Mouse (Mus musculus) myocyte (in vitro differentiated cells): ENCODE results near the gene Fam122a. TPM values are rescaled to one million over a fixed set of nuclear protein-coding genes. Genes with fewer than 3 reads are reported as not detected.

Experiments
- H3K27me3 ChIP-seq: one replicate; pipeline ENCODE4 v1.6.1; 2011; ENCODE audit not compliant: control insufficient read depth, insufficient read depth, insufficient read length
- H3K36me3 ChIP-seq: one replicate; pipeline ENCODE4 v1.6.1; 2011; ENCODE audit not compliant: control insufficient read depth, insufficient read depth
- H3K4me2 ChIP-seq: one replicate; pipeline ENCODE4 v1.6.1; 2011; ENCODE audit warnings: low read depth, control low read depth
- H3K4me3 ChIP-seq: one replicate; pipeline ENCODE4 v1.5.1; 2011; ENCODE audit warnings: mild to moderate bottlenecking, control low read depth, moderate library complexity
- H3K79me2 ChIP-seq: one replicate; pipeline ENCODE4 v1.6.1; 2011; ENCODE audit not compliant: control insufficient read depth, insufficient read depth
- H3ac ChIP-seq: one replicate; pipeline ENCODE4 v1.6.1; 2011; ENCODE audit not compliant: control insufficient read depth, insufficient read length
- CEBPB ChIP-seq: IDR thresholded peaks from 2 replicates; pipeline ENCODE4 v1.6.1; 2011; ENCODE audit warnings: mild to moderate bottlenecking, moderate library complexity; ENCODE audit not compliant: poor library complexity, insufficient read depth, severe bottlenecking
- E2F4 ChIP-seq: IDR thresholded peaks from one replicate; pipeline ENCODE4 v1.6.1; 2011; ENCODE audit warnings: mild to moderate bottlenecking, control low read depth, moderate library complexity; ENCODE audit not compliant: insufficient read depth
- MAX ChIP-seq: IDR thresholded peaks from one replicate; pipeline ENCODE4 v1.6.1; 2011; ENCODE audit warnings: low read depth, mild to moderate bottlenecking, control low read depth
- MYOD1 ChIP-seq, 3 experiments: IDR thresholded peaks; one replicate each; pipeline ENCODE4 v1.6.1; 2011; ENCODE audit warnings: control low read depth in 2 of 3, low read depth in 2 of 3, mild to moderate bottlenecking in 2 of 3, moderate library complexity in 1 of 3; ENCODE audit not compliant: insufficient read length in 2 of 3, control insufficient read depth in 1 of 3
- MYOG ChIP-seq, 3 experiments: IDR thresholded peaks; one replicate each; pipeline ENCODE4 v1.6.1; 2011; ENCODE audit warnings: control low read depth in 2 of 3, low read depth in 2 of 3, mild to moderate bottlenecking in 2 of 3; ENCODE audit not compliant: insufficient read length in 2 of 3, control insufficient read depth in 1 of 3, insufficient read depth in 1 of 3
- POLR2A ChIP-seq: IDR thresholded peaks from one replicate; pipeline ENCODE4 v1.6.1; 2011; ENCODE audit warnings: low read depth, mild to moderate bottlenecking, control low read depth, moderate library complexity; ENCODE audit not compliant: insufficient read length
- POLR2AphosphoS2 ChIP-seq: IDR thresholded peaks from one replicate; pipeline ENCODE4 v1.6.1; 2011; ENCODE audit warnings: low read depth, control low read depth; ENCODE audit not compliant: insufficient read length
- REST ChIP-seq: IDR thresholded peaks from one replicate; pipeline ENCODE4 v1.6.1; 2011; ENCODE audit warnings: mild to moderate bottlenecking, control low read depth, moderate library complexity; ENCODE audit not compliant: insufficient read depth, insufficient read length
- SRF ChIP-seq: IDR thresholded peaks from one replicate; pipeline ENCODE4 v1.6.1; 2011; ENCODE audit warnings: low read depth; ENCODE audit not compliant: control insufficient read depth, insufficient read length
- TCF12 ChIP-seq: IDR thresholded peaks from one replicate; pipeline ENCODE4 v1.6.1; 2011; ENCODE audit warnings: mild to moderate bottlenecking, control low read depth; ENCODE audit not compliant: poor library complexity, insufficient read depth, severe bottlenecking
- TCF3 ChIP-seq: IDR thresholded peaks from one replicate; pipeline ENCODE4 v1.6.1; 2011; ENCODE audit warnings: low read depth, control low read depth; ENCODE audit not compliant: insufficient read length
- USF1 ChIP-seq: IDR thresholded peaks from one replicate; pipeline ENCODE4 v1.6.1; 2011; ENCODE audit warnings: low read depth, mild to moderate bottlenecking, control low read depth, moderate library complexity
- polyA plus RNA-seq: library from polyadenylated mRNA; unstranded; fragments of >200 nt; fragmentation: generic; extraction: Trizol; gene quantifications from one replicate; pipeline ENCODE4 v1.2.1, GENCODE M21; 2012; ENCODE audit warnings: missing spikeins

The Fam122a gene
- polyA plus RNA-seq, 1 experiment = 14.7 TPM

DNA sequence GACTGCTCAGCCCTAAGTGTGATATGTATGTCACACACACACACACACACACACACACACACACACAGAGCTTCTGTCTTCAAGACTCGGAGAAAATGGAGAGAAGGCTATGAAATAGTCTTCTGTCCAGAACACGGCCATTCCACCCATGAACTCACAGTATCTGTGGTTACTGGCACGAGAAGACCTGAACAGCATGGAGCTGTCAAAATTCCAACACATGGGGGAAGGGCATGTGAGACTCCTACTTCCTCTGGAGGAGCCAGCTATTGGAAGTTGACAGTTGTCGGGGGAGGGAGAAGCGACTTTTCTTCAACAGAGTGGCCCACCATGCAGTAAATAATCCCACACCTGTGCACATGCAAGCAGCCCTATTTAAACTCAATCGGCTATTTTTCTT lies 42.9 kb downstream of the Fam122a start:
- no peaks in the 10 kb centered on the region for H3K79me2 ChIP-seq
- H3K36me3 ChIP-seq = no peaks in the 10 kb centered on the region
- H3K4me2 ChIP-seq = no peak overlapping the region
- H3K27me3 ChIP-seq = no peaks in the 10 kb centered on the region
- H3K4me3 ChIP-seq = no peak overlapping the region
- TF ChIP-seq REST (no peak), E2F4 (no peak), TCF3 (no peak), POLR2A (no peak), SRF (no peak), CEBPB (no peak), MYOD1 (IDR thresholded peaks at IDR 0.05; ENCODE audit: control insufficient read depth in 1 of 3, insufficient read length in 2 of 3, low read depth in 2 of 3) (no peak), USF1 (no peak), MYOG (IDR thresholded peaks at IDR 0.05; ENCODE audit: control insufficient read depth in 1 of 3, insufficient read depth in 1 of 3, insufficient read length in 2 of 3, low read depth in 2 of 3) (no peak), MAX (no peak), TCF12 (no peak), POLR2AphosphoS2 (no peak)
- H3ac ChIP-seq = no peak overlapping the region

DNA sequence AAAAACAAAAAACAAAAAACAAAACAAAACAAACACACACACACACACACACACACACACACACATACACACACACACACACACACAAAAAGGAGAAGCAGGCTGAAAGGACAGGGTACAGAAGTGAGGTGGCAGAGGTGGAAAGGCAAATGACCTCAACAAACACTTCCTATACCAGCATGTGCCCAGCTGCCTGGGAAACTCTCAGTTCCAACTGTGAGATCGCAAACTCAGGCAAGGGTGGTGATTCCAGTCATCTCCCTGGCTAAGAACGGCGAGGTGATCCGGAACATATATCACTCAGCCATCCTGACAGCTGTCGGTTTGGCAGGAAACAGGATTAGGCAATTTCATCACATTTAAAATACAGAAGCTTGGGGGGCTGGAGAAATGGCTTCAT lies 44.7 kb downstream of the Fam122a start:
- Histone ChIP-seq H3K27me3 (no peaks in the 10 kb centered on the region), H3K36me3 (no peaks in the 10 kb centered on the region), H3K4me2 (no peak overlapping the region), H3ac (no peak overlapping the region), H3K4me3 (no peak overlapping the region), H3K79me2 (no peaks in the 10 kb centered on the region)
- no peak for TF ChIP-seq CEBPB
- TF ChIP-seq REST = no peak
- no peak for TF ChIP-seq USF1
- TF ChIP-seq SRF = no peak
- TF ChIP-seq POLR2AphosphoS2 = no peak
- no peak for TF ChIP-seq TCF12
- TF ChIP-seq E2F4 = no peak
- no peak for TF ChIP-seq MYOG (IDR thresholded peaks at IDR 0.05; ENCODE audit: control insufficient read depth in 1 of 3, insufficient read depth in 1 of 3, insufficient read length in 2 of 3, low read depth in 2 of 3)
- no peak for TF ChIP-seq MAX
- no peak for TF ChIP-seq TCF3

DNA sequence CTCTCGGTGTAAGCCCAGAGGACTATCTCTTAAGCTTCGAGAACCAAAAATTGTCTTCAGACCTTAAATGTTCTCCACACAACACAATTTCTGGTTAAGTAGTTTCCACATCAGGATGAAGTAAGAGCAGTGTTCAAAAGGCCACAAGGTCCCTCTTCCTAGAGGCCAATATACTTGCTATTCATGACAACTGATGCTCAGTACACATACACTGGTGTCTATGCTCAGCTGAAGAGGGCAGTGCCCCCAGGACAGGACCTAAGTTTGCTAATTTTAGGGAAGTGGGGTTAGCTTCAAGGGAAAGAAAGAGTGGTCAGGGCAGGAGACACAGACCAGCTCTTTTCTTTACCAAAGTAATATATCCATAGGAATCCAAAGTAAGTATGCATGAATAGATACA lies 45.8 kb downstream of the Fam122a start:
- H3K4me3 ChIP-seq = no peak overlapping the region
- no peaks in the 10 kb centered on the region for H3K79me2 ChIP-seq
- no peaks in the 10 kb centered on the region for H3K36me3 ChIP-seq
- no peaks in the 10 kb centered on the region for H3K27me3 ChIP-seq
- TF ChIP-seq SRF = no peak
- no peak for TF ChIP-seq CEBPB
- no peak for TF ChIP-seq MYOD1 (IDR thresholded peaks at IDR 0.05; ENCODE audit: control insufficient read depth in 1 of 3, insufficient read length in 2 of 3, low read depth in 2 of 3)
- TF ChIP-seq MAX = no peak
- no peak for TF ChIP-seq POLR2AphosphoS2
- TF ChIP-seq TCF3 = no peak
- no peak for TF ChIP-seq USF1
- TF ChIP-seq MYOG (IDR thresholded peaks at IDR 0.05; ENCODE audit: control insufficient read depth in 1 of 3, insufficient read depth in 1 of 3, insufficient read length in 2 of 3, low read depth in 2 of 3) = no peak
- no peak for TF ChIP-seq E2F4
- no peak for TF ChIP-seq REST
- TF ChIP-seq POLR2A = no peak
- TF ChIP-seq TCF12 = no peak
- no peak overlapping the region for H3ac ChIP-seq
- no peak overlapping the region for H3K4me2 ChIP-seq

DNA sequence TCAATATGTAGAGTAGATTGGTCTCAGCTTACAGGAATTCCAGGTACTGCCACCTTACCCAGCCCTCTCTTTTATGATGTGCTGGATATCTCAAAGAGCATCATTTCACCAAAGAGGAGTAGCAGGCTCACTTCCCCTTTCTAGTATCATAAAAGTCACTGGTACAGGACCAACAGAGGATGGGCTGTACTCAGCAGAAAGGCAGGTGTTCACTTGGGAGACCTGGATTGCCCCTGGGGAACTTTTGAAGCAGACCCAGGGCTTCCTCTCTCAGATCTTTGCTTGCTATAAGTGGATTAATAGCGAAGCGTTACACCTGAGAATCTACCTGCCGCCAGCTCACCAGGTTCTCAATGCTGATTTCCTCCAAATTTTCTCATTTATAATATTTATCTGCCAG lies 49.1 kb downstream of the Fam122a start:
- no peak overlapping the region for H3K4me2 ChIP-seq
- no peaks in the 10 kb centered on the region for H3K27me3 ChIP-seq
- no peak overlapping the region for H3ac ChIP-seq
- TF ChIP-seq USF1 (no peak), MYOG (IDR thresholded peaks at IDR 0.05; ENCODE audit: control insufficient read depth in 1 of 3, insufficient read depth in 1 of 3, insufficient read length in 2 of 3, low read depth in 2 of 3) (no peak), POLR2A (no peak), TCF12 (no peak), CEBPB (no peak), MAX (no peak), REST (no peak), MYOD1 (IDR thresholded peaks at IDR 0.05; ENCODE audit: control insufficient read depth in 1 of 3, insufficient read length in 2 of 3, low read depth in 2 of 3) (no peak), POLR2AphosphoS2 (no peak), TCF3 (no peak), E2F4 (no peak), SRF (no peak)
- no peaks in the 10 kb centered on the region for H3K79me2 ChIP-seq
- H3K4me3 ChIP-seq = no peak overlapping the region
- H3K36me3 ChIP-seq = no peaks in the 10 kb centered on the region

DNA sequence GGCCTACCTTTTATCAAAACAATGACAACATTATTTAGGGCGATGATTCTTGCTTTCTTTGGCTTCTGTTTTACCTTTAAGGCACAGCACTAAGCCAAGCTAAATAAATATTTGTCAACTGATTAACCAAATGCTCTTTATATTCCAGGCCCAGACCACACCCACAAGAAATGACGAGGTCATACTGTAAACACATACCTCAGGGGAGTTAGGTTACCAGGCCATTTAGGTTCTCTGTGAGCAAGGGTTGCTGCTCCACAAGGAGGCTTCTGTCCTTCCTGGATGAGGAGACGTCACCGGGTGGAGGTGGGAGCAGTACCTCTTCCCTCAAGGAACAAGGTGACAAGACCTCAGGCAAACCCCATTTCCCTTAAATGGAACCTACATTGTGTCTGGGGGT lies 49.9 kb downstream of the Fam122a start:
- no peak overlapping the region for H3K4me3 ChIP-seq
- no peak overlapping the region for H3K4me2 ChIP-seq
- H3K36me3 ChIP-seq = no peaks in the 10 kb centered on the region
- H3ac ChIP-seq = no peak overlapping the region
- no peaks in the 10 kb centered on the region for H3K27me3 ChIP-seq
- TF ChIP-seq E2F4 = no peak
- no peak for TF ChIP-seq POLR2A
- TF ChIP-seq USF1 = no peak
- TF ChIP-seq POLR2AphosphoS2 = no peak
- TF ChIP-seq MAX = no peak
- TF ChIP-seq CEBPB = no peak
- no peak for TF ChIP-seq MYOD1 (IDR thresholded peaks at IDR 0.05; ENCODE audit: control insufficient read depth in 1 of 3, insufficient read length in 2 of 3, low read depth in 2 of 3)
- TF ChIP-seq REST = no peak
- TF ChIP-seq TCF3 = no peak
- no peak for TF ChIP-seq TCF12
- TF ChIP-seq SRF = no peak
- TF ChIP-seq MYOG (IDR thresholded peaks at IDR 0.05; ENCODE audit: control insufficient read depth in 1 of 3, insufficient read depth in 1 of 3, insufficient read length in 2 of 3, low read depth in 2 of 3) = no peak
- no peaks in the 10 kb centered on the region for H3K79me2 ChIP-seq
